15 mouse cellular contexts compared by ENCODE assay signal in genomic region chr14:105725741-105726140, GRCm38 (mm10).
"Had no signal": no experiment of that assay in that cellular context is flagged by ENCODE, and none has a peak within 500 bp of the region (broad histone marks: within the 10 kb centered on the region; RNA-seq: fewer than 3 reads in every experiment).

No protein-coding gene starts in this region.

- DNase-seq: kidney, adult 2 months; kidney, postnatal 14 days; lung, embryonic 14.5 days; lung, postnatal 10 days; right cerebral cortex, postnatal 4 days; spleen, adult 18-20 months; thymus, adult 18-20 months; thymus, postnatal 14 days had no signal

- H3K9me3 ChIP-seq: kidney, embryonic 15.5 days; limb, embryonic 10.5 days; liver, embryonic 12.5 days; midbrain, embryonic 10.5 days; neural tube, embryonic 15.5 days had no signal

- ATAC-seq: intestine, embryonic 16.5 days; liver, embryonic 12.5 days; midbrain, embryonic 16.5 days had no signal

- H3K36me3 ChIP-seq: kidney, embryonic 15.5 days; limb, embryonic 10.5 days; liver, embryonic 12.5 days; midbrain, embryonic 10.5 days; neural tube, embryonic 15.5 days had no signal

- H3K4me3 ChIP-seq: kidney, embryonic 15.5 days; limb, embryonic 10.5 days; liver, embryonic 12.5 days; midbrain, embryonic 10.5 days; neural tube, embryonic 15.5 days had no signal

- H3K27me3 ChIP-seq: kidney, embryonic 15.5 days; liver, embryonic 12.5 days; neural tube, embryonic 15.5 days had no signal
